In genomic region chr1:173333312-173334253, GRCm38 (mm10) we compare ENCODE assay signal across 8 mouse cellular contexts. TPM values are rescaled to one million over a fixed set of nuclear protein-coding genes. Genes with fewer than 3 reads are reported as not detected.
A peak's percentile ranks its signal among the peaks of the same experiment; 100 is the strongest.
DNase-seq lines count a peak whose midpoint lies in the region; ATAC-seq and TF ChIP-seq lines count a peak whose summit lies in the region.

Gene Ackr1 (minus strand): TSS chr1:173333750.

- H3K4me1 ChIP-seq in forebrain, embryonic 15.5 days, result peaks cover 3% of the 10 kb centered on the region
- no peaks in the 10 kb centered on the region for H3K4me1 ChIP-seq in spleen, adult 2 months (ENCODE audit: control insufficient read depth, insufficient read depth, insufficient read length)

- H3K9me3 ChIP-seq in forebrain, embryonic 15.5 days, result no peaks in the 10 kb centered on the region

- no peak within 1 kb of the TSS for H3K27ac ChIP-seq in forebrain, embryonic 15.5 days (replicated peaks)
- peak within 1 kb of the TSS; percentile 8; the same call in 1 of the 2 replicates for H3K27ac ChIP-seq in spleen, adult 2 months (ENCODE audit: insufficient read depth, low read length)
- no peak within 1 kb of the TSS for H3K27ac ChIP-seq in gastrocnemius, adult 2 months

- no peak for TF ChIP-seq CTCF in spleen, adult 2 months (IDR thresholded peaks at IDR 0.05; ENCODE audit: extremely low read depth, insufficient read depth, insufficient read length, insufficient replicate concordance)
- TF ChIP-seq CTCF in gastrocnemius, adult 2 months (IDR thresholded peaks at IDR 0.05), result no peak

- no peak within 1 kb of the TSS for H3K4me3 ChIP-seq in forebrain, embryonic 15.5 days
- H3K4me3 ChIP-seq in spleen, adult 2 months (ENCODE audit: extremely low read depth, insufficient read depth, insufficient read length), result peak within 1 kb of the TSS; percentile 10; the same call in 1 of the 2 replicates
- no peak within 1 kb of the TSS for H3K4me3 ChIP-seq in gastrocnemius, adult 2 months

- DNase-seq in layer of hippocampus, adult 8-10 months (ENCODE audit: low spot score in 2 of 2), result no peak
- no peak for DNase-seq in layer of hippocampus, adult 11-12 months (ENCODE audit: low spot score)
- no peak for DNase-seq in left cerebral cortex, postnatal 25 days (ENCODE audit: low spot score in 2 of 2)
- no peak for DNase-seq in spleen, adult 2 months (ENCODE audit: low read depth in 1 of 2, low spot score in 2 of 2)
- DNase-seq in gastrocnemius, adult 2 months, result no peak
- DNase-seq in yolk sac, embryonic 10.5 days (ENCODE audit: low spot score), result no peak
- no peak for DNase-seq in kidney, postnatal 14 days

- intact Hi-C loops in left cerebral cortex, postnatal 25 days (cut with DNase I), result no loop called here
- intact Hi-C loops in gastrocnemius, adult 2 months (cut with DNase I), result no loop called here

- no peak for ATAC-seq in forebrain, embryonic 15.5 days (replicated peaks)

- no peak within 1 kb of the TSS for H3K4me2 ChIP-seq in forebrain, embryonic 15.5 days (replicated peaks)

- TF ChIP-seq POLR2A in spleen, adult 2 months (IDR thresholded peaks at IDR 0.05; ENCODE audit: low read depth, low read length), result no peak

- no peaks in the 10 kb centered on the region for H3K27me3 ChIP-seq in forebrain, embryonic 15.5 days
- no peaks in the 10 kb centered on the region for H3K27me3 ChIP-seq in spleen, adult 2 months (ENCODE audit: control insufficient read depth, insufficient read depth, low read length)

- WGBS in forebrain, embryonic 15.5 days, result 75% methylated on average over 9 of the region's 9 CpGs
- 42% methylated on average over 9 of the region's 9 CpGs for WGBS in spleen, adult 2 months

- no peak within 1 kb of the TSS for H3K9ac ChIP-seq in forebrain, embryonic 15.5 days (replicated peaks)

- peaks cover 2% of the 10 kb centered on the region; the same call in 1 of the 2 replicates for H3K36me3 ChIP-seq in forebrain, embryonic 15.5 days
- no peaks in the 10 kb centered on the region for H3K36me3 ChIP-seq in spleen, adult 2 months (ENCODE audit: control insufficient read depth, insufficient read depth, low read length)

RNA-seq across cellular contexts. Expression of gene Ackr1, which starts in this region (rescaled TPM):
- total RNA-seq in layer of hippocampus, adult 8-10 months (2022), result 10 to 100 TPM; 45.2 to 66.9 (median 51.0) TPM
- polyA plus RNA-seq in forebrain, embryonic 15.5 days (2015; fragmentation: Nextera tagmentation; extraction: Ambion mirVana), result 10.7 and 11.6 TPM in 2 replicates
- total RNA-seq in left cerebral cortex, postnatal 25 days (2021), result 100 to 1,000 TPM in 1 of 2 experiments, 10 to 100 TPM in 1; 89.1 to 100 TPM
- polyA plus RNA-seq in spleen, adult 2 months (2012; rRNA removed), result 13.0 and 13.2 TPM in 2 replicates
- 1 to 10 TPM; 2.5 to 3.0 TPM for total RNA-seq in gastrocnemius, adult 2 months (2021)

Comparison
In these comparisons a context has a peak if more than half of its experiments do, and no peak if none do; other contexts are left out.
1. RNA of gene Ackr1 (total RNA-seq): 89.1 to 100 TPM in left cerebral cortex, postnatal 25 days and 45.2 to 66.9 TPM in layer of hippocampus, adult 8-10 months; 2.5 to 3.0 TPM in gastrocnemius, adult 2 months; every median in the first group is over 10 times any median in the second.